Mouse (Mus musculus) kidney, embryonic 14.5 days (tissue): ENCODE results near the gene Rbms3. TPM values are rescaled to one million over a fixed set of nuclear protein-coding genes. Genes with fewer than 3 reads are reported as not detected.

Experiments
- ATAC-seq: fragments of 200-750 bp; cut with Nextera tagmentation; 2 replicates; pipeline ENCODE4 v1.8.0; 2017; ENCODE audit warnings: moderate number of reproducible peaks, mild to moderate bottlenecking, moderate TSS enrichment, moderate library complexity; ENCODE audit not compliant: low FRiP score, low TSS enrichment
- H3K27ac ChIP-seq: fragments of 300-500 bp; sonication (generic); 2 replicates; pipeline ENCODE4 v1.5.1; 2014; ENCODE audit warnings: low read depth, mild to moderate bottlenecking, low read length, moderate library complexity, mixed read lengths
- H3K27me3 ChIP-seq: fragments of 300-500 bp; sonication (generic); 2 replicates; pipeline ENCODE4 v1.6.1; 2014; ENCODE audit warnings: mild to moderate bottlenecking, low read length; ENCODE audit not compliant: control insufficient read depth, insufficient read depth
- H3K36me3 ChIP-seq: fragments of 300-500 bp; sonication (generic); 2 replicates; pipeline ENCODE4 v1.6.1; 2014; ENCODE audit warnings: low read length, mixed read lengths; ENCODE audit not compliant: control insufficient read depth, insufficient read depth
- H3K4me1 ChIP-seq: fragments of 300-500 bp; sonication (generic); 2 replicates; pipeline ENCODE4 v1.6.1; 2014; ENCODE audit warnings: low read length, mixed read lengths; ENCODE audit not compliant: control insufficient read depth, insufficient read depth
- H3K4me2 ChIP-seq: fragments of 300-500 bp; sonication (generic); replicated peaks from 2 replicates; pipeline ENCODE4 v1.6.1; 2014; ENCODE audit warnings: low read depth, mild to moderate bottlenecking, low read length
- H3K4me3 ChIP-seq: fragments of 300-500 bp; sonication (generic); 2 replicates; pipeline ENCODE4 v1.5.1; 2014; ENCODE audit warnings: mild to moderate bottlenecking, low read length
- H3K9ac ChIP-seq: fragments of 300-500 bp; sonication (generic); 2 replicates; pipeline ENCODE4 v1.6.1; 2014; ENCODE audit warnings: low read depth, mild to moderate bottlenecking, low read length, moderate library complexity
- H3K9me3 ChIP-seq: fragments of 300-500 bp; sonication (generic); 2 replicates; pipeline ENCODE4 v1.6.1; 2016; ENCODE audit warnings: low read length; ENCODE audit not compliant: control insufficient read depth
- WGBS: fragments of 180-500 bp; shearing (Covaris S2); extraction: QIAGEN DNeasy Blood & Tissue Kit; methylation state at CpG from one replicate; pipeline ENCODE4 v1.1.7; 2014; 5-methylcytosine and 5-hydroxymethylcytosine counted together
- polyA plus RNA-seq: library from polyadenylated mRNA; unstranded; fragments of >200 nt; fragmentation: Nextera tagmentation; extraction: Ambion mirVana; gene quantifications from 2 replicates; pipeline ENCODE4 v1.2.1, GENCODE M21; 2014

The Rbms3 gene
- polyA plus RNA-seq, 1 experiment from 2014 or later: 73.4 TPM

DNA sequence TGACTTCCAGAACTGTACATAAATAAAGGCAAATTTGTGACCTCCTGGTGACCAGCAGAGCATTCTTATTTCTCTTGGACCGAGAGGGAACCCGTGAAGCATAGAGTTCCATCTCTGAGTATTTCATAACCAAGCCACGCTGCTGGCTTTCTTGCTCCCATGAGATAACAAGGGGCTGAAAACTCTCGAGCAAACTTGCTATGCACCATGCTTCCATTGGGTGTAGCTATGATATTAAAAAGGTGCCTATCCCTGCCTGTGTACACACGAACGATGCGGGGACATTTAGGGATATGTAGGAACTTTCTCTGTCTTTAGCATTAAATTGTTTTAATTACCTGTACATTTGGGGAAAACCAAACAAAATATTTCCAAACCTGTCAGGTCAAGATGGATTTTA, 827.1 kb downstream of the Rbms3 start:
- H3K27me3 ChIP-seq: no peaks in the 10 kb centered on the region
- H3K4me2 ChIP-seq: no peak overlapping the region
- no peak overlapping the region for H3K27ac ChIP-seq
- no peak overlapping the region for H3K9ac ChIP-seq
- no peak overlapping the region for H3K4me3 ChIP-seq
- WGBS: 75% methylated on average over 7 of the region's 7 CpGs
- peaks cover 2% of the 10 kb centered on the region; the same call in 1 of the 2 replicates for H3K4me1 ChIP-seq
- no peaks in the 10 kb centered on the region for H3K36me3 ChIP-seq
- no peaks in the 10 kb centered on the region for H3K9me3 ChIP-seq
- ATAC-seq: no peak

DNA sequence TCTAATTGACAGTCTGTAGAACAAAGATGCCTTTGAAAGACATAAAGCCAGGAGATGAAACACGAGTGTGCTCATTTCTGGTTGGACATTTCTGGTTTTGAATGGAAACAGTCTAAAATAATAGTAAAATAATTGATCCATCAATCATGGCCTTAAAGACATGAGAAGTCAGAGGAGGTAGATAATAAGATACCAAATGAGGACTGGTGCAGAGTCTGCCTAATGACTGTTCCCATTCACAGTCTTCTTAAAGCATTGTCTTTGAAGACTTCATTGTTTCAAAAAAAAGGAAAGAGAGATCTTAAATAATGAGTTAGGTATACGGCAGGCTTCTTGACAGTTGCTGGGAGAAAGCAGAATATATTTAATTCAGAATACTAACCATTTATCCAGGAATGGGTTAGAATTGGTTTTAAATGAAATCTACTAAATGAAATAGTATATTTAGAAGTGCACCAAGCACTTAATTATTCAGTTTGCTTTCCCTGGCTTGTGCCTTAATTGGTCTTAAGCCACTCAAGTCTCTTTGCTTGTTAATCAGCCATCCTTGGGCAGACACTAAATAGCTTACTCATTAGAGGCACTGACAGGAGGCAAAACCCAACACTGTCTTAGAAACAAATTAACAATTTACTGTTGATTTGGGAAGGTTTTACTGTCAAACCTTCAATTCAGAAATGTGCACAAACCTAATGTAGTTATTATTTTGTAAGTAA, 834.3 kb downstream of the Rbms3 start:
- ATAC-seq: no peak
- WGBS: 62% methylated on average over 2 of the region's 2 CpGs
- H3K4me2 ChIP-seq: no peak overlapping the region

DNA sequence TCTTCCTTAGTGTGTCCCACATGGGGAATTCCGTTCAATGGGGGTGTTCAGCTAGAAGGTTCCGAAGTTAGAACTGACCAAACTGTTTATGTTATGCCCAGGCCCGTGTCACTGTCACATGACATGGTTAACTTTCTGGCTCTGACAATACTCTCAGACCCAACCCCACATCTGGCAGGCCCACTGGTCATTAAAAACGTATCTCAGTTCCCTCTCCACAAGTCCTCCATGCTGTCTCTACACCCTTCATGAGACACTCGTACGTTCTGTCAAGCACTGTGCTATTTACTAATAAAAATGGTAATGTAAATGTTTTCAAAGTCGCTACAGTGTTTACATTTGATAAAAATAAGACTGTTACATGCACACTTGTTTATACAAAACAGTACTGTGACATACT, 837.9 kb downstream of the Rbms3 start:
- Histone ChIP-seq H3K4me2 (no peak overlapping the region), H3K4me3 (no peak overlapping the region), H3K27me3 (no peaks in the 10 kb centered on the region), H3K36me3 (no peaks in the 10 kb centered on the region), H3K9me3 (peaks cover 3% of the 10 kb centered on the region; the same call in 1 of the 2 replicates), H3K27ac (no peak overlapping the region), H3K4me1 (no peaks in the 10 kb centered on the region), H3K9ac (no peak overlapping the region)
- 78% methylated on average over 7 of the region's 7 CpGs for WGBS
- no peak for ATAC-seq

More for the DNA sequence above, 834.3 kb downstream of the Rbms3 start:
- H3K4me3 ChIP-seq: no peak overlapping the region
- H3K36me3 ChIP-seq: no peaks in the 10 kb centered on the region
- H3K27me3 ChIP-seq: no peaks in the 10 kb centered on the region
- no peaks in the 10 kb centered on the region for H3K9me3 ChIP-seq
- H3K4me1 ChIP-seq: no peaks in the 10 kb centered on the region
- H3K9ac ChIP-seq: no peak overlapping the region
- no peak overlapping the region for H3K27ac ChIP-seq

DNA sequence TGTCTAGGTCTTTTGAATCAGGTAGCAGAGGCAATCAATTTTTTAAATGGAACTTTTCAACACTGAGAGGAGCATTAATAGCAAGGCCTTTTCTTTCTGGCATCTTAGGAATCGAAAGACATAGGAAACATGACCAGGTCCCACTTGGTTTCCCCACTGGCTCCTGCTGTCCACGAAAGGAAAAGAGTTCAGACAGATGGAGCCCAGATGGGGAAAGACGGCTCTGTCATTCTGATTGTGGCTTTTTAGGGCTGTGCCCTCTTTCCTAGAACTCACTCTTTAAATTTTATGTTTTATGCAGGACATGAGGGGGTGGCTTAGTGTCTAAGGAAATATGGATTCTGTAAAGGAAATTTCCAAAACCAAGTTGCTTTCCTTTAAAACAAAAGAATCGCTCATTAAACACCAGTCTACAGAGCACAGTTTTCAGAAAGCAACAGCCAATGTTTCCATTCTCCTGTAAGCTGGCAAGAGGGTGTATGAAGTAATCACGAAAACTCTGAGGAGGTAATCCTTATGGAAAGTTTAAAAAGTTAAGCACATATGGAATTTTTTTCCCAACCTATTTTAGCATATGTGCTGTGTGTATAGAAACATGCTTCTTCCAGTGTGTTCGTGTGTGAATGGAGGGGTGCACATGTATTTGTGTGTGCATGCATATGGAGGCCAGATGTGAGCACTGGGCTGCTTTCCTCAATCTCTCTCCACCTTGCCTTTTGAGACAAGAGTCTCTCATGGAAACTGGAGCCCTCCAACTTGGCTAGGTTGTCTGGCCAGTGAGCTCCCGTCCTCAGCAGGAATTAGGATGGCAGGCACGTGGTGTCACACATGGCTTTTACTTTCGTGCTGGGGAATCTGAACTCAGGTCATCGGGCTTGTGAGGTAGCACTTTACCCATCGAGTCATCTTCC, 843.3 kb downstream of the Rbms3 start:
- no peaks in the 10 kb centered on the region for H3K36me3 ChIP-seq
- H3K4me2 ChIP-seq: no peak overlapping the region
- no peaks in the 10 kb centered on the region for H3K4me1 ChIP-seq
- peaks cover 3% of the 10 kb centered on the region; the same call in 1 of the 2 replicates for H3K9me3 ChIP-seq
- WGBS: 79% methylated on average over 11 of the region's 11 CpGs
- no peak for ATAC-seq
- no peaks in the 10 kb centered on the region for H3K27me3 ChIP-seq
- no peak overlapping the region for H3K9ac ChIP-seq
- H3K27ac ChIP-seq: no peak overlapping the region
- H3K4me3 ChIP-seq: no peak overlapping the region

DNA sequence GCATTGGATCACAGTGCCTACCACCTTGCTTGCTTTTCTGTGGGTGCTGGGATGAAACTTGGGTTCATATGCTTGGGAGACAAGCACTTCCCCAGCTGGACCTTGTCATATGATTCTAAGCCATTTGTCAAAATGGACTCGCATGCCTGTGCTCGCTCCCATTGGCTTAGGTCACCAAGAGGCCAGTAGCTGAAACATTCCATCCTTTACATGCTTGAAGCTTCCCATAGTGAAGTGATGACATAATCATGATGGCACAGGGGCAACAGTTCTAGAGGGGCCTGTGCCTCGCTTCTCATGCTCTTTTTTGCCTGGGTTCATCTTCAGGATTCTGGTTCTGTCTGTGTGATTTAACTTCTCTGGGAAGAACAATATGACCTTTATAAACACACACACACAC, 857.9 kb downstream of the Rbms3 start:
- H3K27ac ChIP-seq: no peak overlapping the region
- ATAC-seq: peak; percentile 66; the same call in 1 of the 2 replicates
- 45% methylated on average over 3 of the region's 3 CpGs for WGBS

DNA sequence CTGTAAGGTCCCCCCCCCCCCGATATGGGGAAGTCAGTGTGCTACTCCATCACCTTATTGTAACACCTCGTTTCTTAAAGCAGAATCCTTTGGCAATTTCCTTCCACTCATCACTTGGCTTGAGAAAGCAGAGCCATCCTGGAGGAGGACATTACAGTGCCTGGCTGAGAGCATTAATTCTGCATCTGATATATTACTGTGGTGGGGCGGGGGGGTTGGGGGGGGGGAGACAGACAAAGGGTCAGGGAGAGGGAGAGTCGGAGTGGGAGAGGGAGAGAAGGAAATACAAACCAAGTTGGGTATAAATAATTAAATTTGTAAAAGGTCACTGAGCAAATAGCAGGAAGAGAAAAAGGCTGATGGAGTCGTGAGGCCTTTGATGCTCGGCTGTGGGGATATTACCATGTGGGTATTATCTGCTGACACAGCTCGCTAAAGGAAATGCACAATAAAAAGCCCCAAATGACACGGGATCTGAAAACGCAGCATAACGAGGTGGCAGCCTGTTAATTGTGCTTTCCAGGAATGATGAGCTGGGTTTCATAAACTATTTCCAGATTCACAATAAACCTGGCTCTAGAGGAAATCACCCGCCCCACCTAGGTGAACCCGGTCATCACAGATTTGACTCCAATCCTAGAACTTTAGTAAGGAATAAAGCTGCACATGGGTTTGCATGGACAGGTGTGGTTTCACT, 860.2 kb downstream of the Rbms3 start:
- peaks cover 22% of the 10 kb centered on the region; the same call in 1 of the 2 replicates for H3K4me1 ChIP-seq
- no peak overlapping the region for H3K9ac ChIP-seq
- H3K4me2 ChIP-seq: no peak overlapping the region
- no peaks in the 10 kb centered on the region for H3K36me3 ChIP-seq
- no peak overlapping the region for H3K4me3 ChIP-seq
- H3K9me3 ChIP-seq: no peaks in the 10 kb centered on the region
- 36% methylated on average over 12 of the region's 12 CpGs for WGBS
- H3K27me3 ChIP-seq: no peaks in the 10 kb centered on the region
- H3K27ac ChIP-seq: no peak overlapping the region
- peak; percentile 46; the same call in 1 of the 2 replicates for ATAC-seq

More for the DNA sequence above, 857.9 kb downstream of the Rbms3 start:
- Histone ChIP-seq H3K9me3 (no peaks in the 10 kb centered on the region), H3K4me2 (no peak overlapping the region), H3K27me3 (no peaks in the 10 kb centered on the region), H3K36me3 (no peaks in the 10 kb centered on the region), H3K4me3 (no peak overlapping the region), H3K9ac (no peak overlapping the region), H3K4me1 (peaks cover 22% of the 10 kb centered on the region; the same call in 1 of the 2 replicates)

DNA sequence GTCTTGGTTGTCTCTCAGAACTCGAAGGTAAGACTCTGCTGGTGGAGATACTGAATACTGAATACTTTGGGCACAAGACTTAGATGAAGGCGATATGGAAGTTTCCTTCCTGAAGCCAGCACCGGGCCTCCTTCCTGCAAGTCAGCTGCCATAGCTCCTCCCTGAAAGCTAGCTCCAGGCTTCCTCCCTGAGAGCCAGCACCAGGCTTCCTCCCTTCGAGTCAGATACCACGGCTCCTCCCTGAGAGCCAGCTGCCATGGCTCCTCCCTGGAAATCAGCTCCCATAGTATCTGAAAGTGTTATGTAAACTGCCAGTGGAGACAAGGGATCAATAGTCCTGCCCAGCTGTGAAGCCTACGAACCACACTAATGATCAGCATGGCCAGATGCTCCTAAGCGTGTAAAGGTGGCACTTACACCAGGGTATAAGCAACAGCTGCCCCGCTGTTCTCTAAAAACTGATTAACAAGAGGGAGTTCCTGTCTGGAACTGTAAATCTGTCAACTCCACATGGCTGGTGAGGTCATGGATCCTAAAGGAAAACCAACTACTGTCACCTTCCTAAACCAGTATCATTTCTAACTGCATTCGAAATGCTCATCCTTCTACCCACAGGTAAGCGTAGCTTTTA, 867.2 kb downstream of the Rbms3 start:
- ATAC-seq: peak; percentile 86
- WGBS: 37% methylated on average over 10 of the region's 10 CpGs

DNA sequence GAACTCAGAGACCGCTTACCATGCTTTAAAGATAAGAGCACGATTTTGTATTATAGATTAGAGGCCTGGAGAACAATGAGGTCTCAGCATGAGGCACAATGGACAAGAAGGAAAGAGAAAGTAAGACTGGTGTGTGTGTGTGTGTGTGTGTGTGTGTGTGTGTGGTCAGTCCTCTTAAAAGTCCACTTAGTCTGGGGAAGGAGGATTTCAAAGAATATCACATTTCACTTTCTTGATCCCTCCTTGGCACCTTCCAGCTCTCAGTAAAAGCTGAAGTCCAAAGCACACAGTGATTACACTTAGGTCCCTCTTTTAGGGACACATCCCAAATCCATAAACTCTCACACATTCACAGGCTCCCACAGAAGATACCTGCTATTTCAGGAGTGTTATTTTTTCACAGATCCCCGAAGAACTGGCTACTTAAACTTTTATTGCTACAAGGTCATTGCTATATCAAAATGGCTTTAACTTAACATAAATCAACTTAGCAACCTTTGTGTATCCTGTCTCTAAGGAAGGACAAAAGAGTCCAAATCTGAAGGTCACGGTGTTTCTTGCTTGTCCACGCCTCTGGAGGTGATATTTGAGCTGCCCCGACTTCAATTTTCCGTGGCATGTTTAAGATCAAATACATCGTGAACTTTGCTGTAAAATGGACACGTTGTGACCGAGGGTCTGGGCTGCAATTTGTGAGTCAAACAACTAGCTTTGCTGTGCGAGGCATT, 880.7 kb downstream of the Rbms3 start:
- Histone ChIP-seq H3K36me3 (no peaks in the 10 kb centered on the region), H3K9me3 (no peaks in the 10 kb centered on the region), H3K27me3 (no peaks in the 10 kb centered on the region), H3K4me3 (no peak overlapping the region), H3K4me1 (no peaks in the 10 kb centered on the region; the same call in 1 of the 2 replicates), H3K4me2 (no peak overlapping the region), H3K27ac (peak overlapping the region; percentile 24; the same call in 1 of the 2 replicates), H3K9ac (no peak overlapping the region)
- ATAC-seq: peak; percentile 60; the same call in 1 of the 2 replicates
- 32% methylated on average over 11 of the region's 11 CpGs for WGBS

More for the DNA sequence above, 867.2 kb downstream of the Rbms3 start:
- H3K4me1 ChIP-seq: peaks cover 8% of the 10 kb centered on the region; the same call in 1 of the 2 replicates
- H3K27ac ChIP-seq: peak overlapping the region; percentile 76; the same call in 1 of the 2 replicates
- no peak overlapping the region for H3K9ac ChIP-seq
- no peaks in the 10 kb centered on the region for H3K27me3 ChIP-seq
- no peaks in the 10 kb centered on the region for H3K36me3 ChIP-seq
- peak overlapping the region; percentile 6; the same call in 1 of the 2 replicates for H3K4me2 ChIP-seq
- H3K4me3 ChIP-seq: no peak overlapping the region
- H3K9me3 ChIP-seq: no peaks in the 10 kb centered on the region
